8 mouse cellular contexts compared by ENCODE assay signal in genomic region chr16:32662372-32662771, GRCm38 (mm10). TPM values are rescaled to one million over a fixed set of nuclear protein-coding genes. Genes with fewer than 3 reads are reported as not detected.
A peak's percentile ranks its signal among the peaks of the same experiment; 100 is the strongest.
DNase-seq lines count a peak whose midpoint lies in the region; ATAC-seq and TF ChIP-seq lines count a peak whose summit lies in the region.

No protein-coding gene starts in this region.

- no peak for TF ChIP-seq CTCF in lung, postnatal 0 days (IDR thresholded peaks at IDR 0.05)

- peaks cover 72% of the 10 kb centered on the region for H3K4me1 ChIP-seq in lung, postnatal 0 days (ENCODE audit: insufficient read depth, low read depth, low read length)
- H3K4me1 ChIP-seq in limb, embryonic 13.5 days, result peaks cover 58% of the 10 kb centered on the region
- peaks cover 75% of the 10 kb centered on the region for H3K4me1 ChIP-seq in stomach, embryonic 16.5 days (ENCODE audit: control insufficient read depth, insufficient read depth, low read length)

- peak overlapping the region; percentile 29 for H3K4me3 ChIP-seq in lung, postnatal 0 days (ENCODE audit: low read depth, low read length)
- H3K4me3 ChIP-seq in limb, embryonic 13.5 days, result no peak overlapping the region
- H3K4me3 ChIP-seq in stomach, embryonic 16.5 days (replicated peaks; ENCODE audit: low read length), result peak overlapping the region; percentile 30

- no peak overlapping the region for H3K9ac ChIP-seq in lung, postnatal 0 days (replicated peaks; ENCODE audit: low read depth)
- H3K9ac ChIP-seq in limb, embryonic 13.5 days, result peak overlapping the region; percentile 58; the same call in 1 of the 2 replicates
- H3K9ac ChIP-seq in stomach, embryonic 16.5 days (ENCODE audit: low read length), result peak overlapping the region; percentile 68

- intact Hi-C loops in heart, postnatal 14 days (cut with DNase I), result no loop called here

- H3K27ac ChIP-seq in lung, postnatal 0 days (ENCODE audit: low read length), result peak overlapping the region; percentile 90
- H3K27ac ChIP-seq in limb, embryonic 13.5 days, result no peak overlapping the region
- H3K27ac ChIP-seq in stomach, embryonic 16.5 days (ENCODE audit: low read length), result peak overlapping the region; percentile 96

- peak; percentile 79 for DNase-seq in heart, adult 11 months
- no peak for DNase-seq in heart, postnatal 14 days
- DNase-seq in lung, postnatal 0 days (ENCODE audit: low spot score), result no peak
- no peak for DNase-seq in lung, postnatal 25 days (ENCODE audit: low spot score)
- no peak for DNase-seq in layer of hippocampus, adult 9-11 months
- DNase-seq in cerebellum, adult 18-20 months, result no peak

- no peaks in the 10 kb centered on the region for H3K9me3 ChIP-seq in lung, postnatal 0 days (ENCODE audit: low read length)
- no peaks in the 10 kb centered on the region for H3K9me3 ChIP-seq in limb, embryonic 13.5 days
- no peaks in the 10 kb centered on the region for H3K9me3 ChIP-seq in stomach, embryonic 16.5 days (replicated peaks; ENCODE audit: control insufficient read depth, low read length)

- 79% methylated on average over 7 of the region's 7 CpGs for whole genome bisulfite sequencing in lung, postnatal 0 days
- WGBS in limb, embryonic 13.5 days, result 87% methylated on average over 7 of the region's 7 CpGs
- WGBS in stomach, embryonic 16.5 days, result 81% methylated on average over 7 of the region's 7 CpGs

- no peak for ATAC-seq in lung, postnatal 0 days
- ATAC-seq in limb, embryonic 13.5 days (ENCODE audit: low FRiP score, low read depth), result no peak
- no peak for ATAC-seq in stomach, embryonic 16.5 days (ENCODE audit: insufficient read depth, low FRiP score)

- peak overlapping the region; percentile 47 for H3K4me2 ChIP-seq in lung, postnatal 0 days (replicated peaks; ENCODE audit: low read depth, low read length)
- H3K4me2 ChIP-seq in limb, embryonic 13.5 days (replicated peaks), result peak overlapping the region; percentile 42; the same call in 1 of the 2 replicates
- peak overlapping the region; percentile 50; the same call in 1 of the 2 replicates for H3K4me2 ChIP-seq in stomach, embryonic 16.5 days (ENCODE audit: low read depth, low read length)

- no peak for TF ChIP-seq EP300 in lung, postnatal 0 days (IDR thresholded peaks at IDR 0.05)

- no peaks in the 10 kb centered on the region for H3K36me3 ChIP-seq in lung, postnatal 0 days (ENCODE audit: insufficient read depth, low read length)
- H3K36me3 ChIP-seq in limb, embryonic 13.5 days, result peaks cover 12% of the 10 kb centered on the region
- no peaks in the 10 kb centered on the region for H3K36me3 ChIP-seq in stomach, embryonic 16.5 days (ENCODE audit: control insufficient read depth, insufficient read depth, low read length)

- no peaks in the 10 kb centered on the region for H3K27me3 ChIP-seq in lung, postnatal 0 days (replicated peaks; ENCODE audit: insufficient read depth, low read length)
- no peaks in the 10 kb centered on the region for H3K27me3 ChIP-seq in limb, embryonic 13.5 days
- H3K27me3 ChIP-seq in stomach, embryonic 16.5 days (ENCODE audit: control insufficient read depth, insufficient read depth, low read length), result no peaks in the 10 kb centered on the region

RNA-seq across cellular contexts. Expression of gene Tnk2, which starts 18.7 kb away (rescaled TPM):
- 10 to 100 TPM; 24.1 to 26.7 TPM for total RNA-seq in heart, postnatal 14 days (2021)
- polyA plus RNA-seq in lung, postnatal 0 days (2015; fragmentation: Nextera tagmentation; extraction: Ambion mirVana), result 19.8 and 22.4 TPM in 2 replicates
- polyA plus RNA-seq in limb, embryonic 13.5 days (2015; fragmentation: Nextera tagmentation; extraction: Ambion mirVana), result 12.2 and 12.8 TPM in 2 replicates
- 10.6 TPM in 2 replicates for polyA plus RNA-seq in stomach, embryonic 16.5 days (2015; fragmentation: Nextera tagmentation; extraction: Ambion mirVana)

RNA-seq across cellular contexts. Expression of gene Tfrc, which starts 53.7 kb away (rescaled TPM):
- total RNA-seq in heart, postnatal 14 days (2021), result 100 to 1,000 TPM; 273 to 386 TPM
- polyA plus RNA-seq in lung, postnatal 0 days (2015; fragmentation: Nextera tagmentation; extraction: Ambion mirVana), result 14.6 and 16.0 TPM in 2 replicates
- polyA plus RNA-seq in limb, embryonic 13.5 days (2015; fragmentation: Nextera tagmentation; extraction: Ambion mirVana), result 22.4 and 24.2 TPM in 2 replicates
- 68.3 and 69.7 TPM in 2 replicates for polyA plus RNA-seq in stomach, embryonic 16.5 days (2015; fragmentation: Nextera tagmentation; extraction: Ambion mirVana)
